Mouse (Mus musculus) thymus, postnatal 25 days (tissue): ENCODE measurements around the gene Cfap126.

ENCODE experiments used
- DNase-seq: peaks from one replicate; pipeline ENCODE4 v3.0.0; 2022

Cfap126 gene

GRCm38 (mm10) chr1:171096110-171096964, 17.4 kb upstream of the Cfap126 start:
- no peak for DNase-seq

GRCm38 (mm10) chr1:171097136-171097535, 16.6 kb upstream of the Cfap126 start:
- DNase-seq: no peak

- DNase-seq: no peak
Observed at GRCm38 (mm10) chr1:171097612-171098011, 16.1 kb upstream of the Cfap126 start.

- DNase-seq: no peak
Observed at GRCm38 (mm10) chr1:171101033-171101432, 12.7 kb upstream of the Cfap126 start.

GRCm38 (mm10) chr1:171101733-171102546, 11.8 kb upstream of the Cfap126 start:
- peak; percentile 83 for DNase-seq

GRCm38 (mm10) chr1:171102547-171103177, 11.1 kb upstream of the Cfap126 start:
- DNase-seq: peak; percentile 89

- DNase-seq: no peak
Observed at GRCm38 (mm10) chr1:171103179-171103840, 10.4 kb upstream of the Cfap126 start.

GRCm38 (mm10) chr1:171105226-171105625, 8.5 kb upstream of the Cfap126 start:
- DNase-seq: no peak

- DNase-seq: no peak
Observed at GRCm38 (mm10) chr1:171109620-171110019, 4.1 kb upstream of the Cfap126 start.

- no peak for DNase-seq
Observed at GRCm38 (mm10) chr1:171110659-171111019, 3.1 kb upstream of the Cfap126 start.

GRCm38 (mm10) chr1:171111020-171111780, 2.5 kb upstream of the Cfap126 start:
- DNase-seq: peak; percentile 94

- peak; percentile 43 for DNase-seq
Observed at GRCm38 (mm10) chr1:171111781-171112575, 1.7 kb upstream of the Cfap126 start.

GRCm38 (mm10) chr1:171112986-171113385, 732 bp upstream of the Cfap126 start:
- DNase-seq: no peak

- no peak for DNase-seq
Observed at GRCm38 (mm10) chr1:171116280-171116679, 2.6 kb downstream of the Cfap126 start.

- peak; percentile 56 for DNase-seq
Observed at GRCm38 (mm10) chr1:171118269-171118684, 4.6 kb downstream of the Cfap126 start.

- DNase-seq: no peak
Observed at GRCm38 (mm10) chr1:171118996-171119395, 5.3 kb downstream of the Cfap126 start.

GRCm38 (mm10) chr1:171119405-171119804, 5.7 kb downstream of the Cfap126 start:
- no peak for DNase-seq

- no peak for DNase-seq
Observed at GRCm38 (mm10) chr1:171120893-171121292, 7.2 kb downstream of the Cfap126 start.

- no peak for DNase-seq
Observed at GRCm38 (mm10) chr1:171121839-171122238, 8.1 kb downstream of the Cfap126 start.

GRCm38 (mm10) chr1:171122932-171123331, 9.2 kb downstream of the Cfap126 start:
- DNase-seq: no peak

- no peak for DNase-seq
Observed at GRCm38 (mm10) chr1:171124398-171124797, 10.7 kb downstream of the Cfap126 start.
